Mouse (Mus musculus) liver, embryonic 14.5 days (tissue): ENCODE measurements at regions not wholly inside any gene's neighbourhood (a gene's known extent, or its start where the extent isn't known, plus 50 kb on each side); places are given as distances from the start of the nearest gene placed in this dataset.

Experiments
- CTCF ChIP-seq: IDR thresholded peaks from 2 replicates; pipeline ENCODE4 v1.5.1; 2016; ENCODE audit warnings: antibody characterized with exemption, low read depth, control low read depth
- EP300 ChIP-seq: IDR thresholded peaks from 2 replicates; pipeline ENCODE4 v1.6.1; 2016; ENCODE audit warnings: antibody characterized with exemption, low read depth

DNA sequence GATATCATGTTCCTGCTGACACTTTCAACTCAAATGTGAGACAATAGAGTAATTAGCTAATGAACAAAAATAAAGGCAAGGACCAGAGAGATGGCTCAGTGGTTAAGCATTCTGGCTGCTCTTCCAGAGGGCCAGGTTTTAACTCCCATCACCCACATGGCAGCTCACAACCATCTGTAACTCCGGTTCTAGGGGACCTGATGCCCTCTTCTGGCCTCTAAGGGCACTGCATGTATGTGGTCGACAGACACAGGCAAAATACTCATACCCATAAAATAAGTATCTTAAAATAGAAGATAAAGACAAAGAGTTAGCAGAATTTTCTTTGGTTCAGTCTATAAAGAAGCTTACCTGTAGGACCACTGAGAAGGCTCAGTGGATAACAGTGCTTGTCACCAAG, 80.3 kb upstream of the Gm14444 start:
- TF ChIP-seq CTCF: peak; percentile 45
- TF ChIP-seq EP300: no peak
